Mouse (Mus musculus) layer of hippocampus, postnatal 10 days (tissue): ENCODE results near the gene C1qtnf7. TPM values are rescaled to one million over a fixed set of nuclear protein-coding genes. Genes with fewer than 3 reads are reported as not detected.

Source experiments
- DNase-seq, 2 experiments: peaks; one replicate each; pipeline ENCODE4 v3.0.0; 2021; ENCODE audit warnings: low spot score in 2 of 2
- total RNA-seq, 2 experiments: library from RNA; stranded (reverse); gene quantifications; 2 replicates each; pipeline ENCODE4 v1.2.3; 2021

The C1qtnf7 gene
- total RNA-seq, 2 experiments from 2014 or later: 0.82 to 0.83 TPM

- no peak for DNase-seq
These were observed 88.2 kb downstream of the C1qtnf7 start for GRCm38 (mm10) chr5:43603559-43603958.

- DNase-seq: no peak
These were observed 92.7 kb downstream of the C1qtnf7 start for GRCm38 (mm10) chr5:43608073-43608472.

- DNase-seq: peak in 1 of 2 experiments; percentile 18
These were observed 94.4 kb downstream of the C1qtnf7 start for GRCm38 (mm10) chr5:43609760-43610159.

GRCm38 (mm10) chr5:43621575-43622299 is 106.4 kb downstream of the C1qtnf7 start:
- DNase-seq: peak in 1 of 2 experiments; percentile 32

- DNase-seq: no peak
These were observed 110.1 kb downstream of the C1qtnf7 start for GRCm38 (mm10) chr5:43625407-43625806.

- no peak for DNase-seq
These were observed 118.8 kb downstream of the C1qtnf7 start for GRCm38 (mm10) chr5:43634071-43634601.

GRCm38 (mm10) chr5:43634602-43635081 is 119.3 kb downstream of the C1qtnf7 start:
- peak; percentile 38 to 45 for DNase-seq

- no peak for DNase-seq
These were observed 129.7 kb downstream of the C1qtnf7 start for GRCm38 (mm10) chr5:43645020-43645419.

- no peak for DNase-seq
These were observed 131.9 kb downstream of the C1qtnf7 start for GRCm38 (mm10) chr5:43647098-43647774.

GRCm38 (mm10) chr5:43661498-43661897 is 146.2 kb downstream of the C1qtnf7 start:
- no peak for DNase-seq

- peak; percentile 43 to 51 for DNase-seq
These were observed 146.9 kb downstream of the C1qtnf7 start, which contains the start of gene Cc2d2a for GRCm38 (mm10) chr5:43661997-43662961. Cc2d2a (plus strand) TSS chr5:43662346.

- DNase-seq: no peak
These were observed 148.2 kb downstream of the C1qtnf7 start for GRCm38 (mm10) chr5:43663531-43663930.

GRCm38 (mm10) chr5:43665144-43665543 is 149.8 kb downstream of the C1qtnf7 start:
- peak in 1 of 2 experiments; percentile 25 for DNase-seq

Other genes starting within 250 kb of the C1qtnf7 start
- 10 to 100 TPM; 12.7 to 15.2 TPM for gene Cc2d2a, start 146.8 kb downstream of the C1qtnf7 start, total RNA-seq